Mouse (Mus musculus): ENCODE results near the gene Borcs7.

DNA sequence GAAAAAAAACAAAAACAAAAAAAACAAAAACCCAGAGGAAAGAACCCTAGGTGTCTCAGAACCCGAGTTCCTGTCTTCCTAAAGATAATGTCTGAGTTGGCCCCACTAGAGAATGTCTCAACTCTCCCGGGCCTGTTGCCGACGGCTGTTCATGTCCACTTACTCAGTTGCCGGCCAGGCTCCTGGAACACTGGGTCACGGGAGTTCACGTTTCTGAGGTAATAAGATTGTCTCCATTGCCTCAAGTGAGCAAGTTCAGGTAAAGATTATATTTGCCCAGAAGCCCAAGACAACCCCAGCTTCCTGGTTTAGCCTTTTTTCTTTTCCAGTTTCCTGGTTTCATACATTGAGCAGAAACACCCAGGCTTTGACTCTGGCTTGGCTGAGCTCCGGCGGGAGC, 30.9 kb upstream of the Borcs7 start:
- TF ChIP-seq CTCF (IDR thresholded peaks at IDR 0.05; ENCODE audit: low read depth, low read length) (no peak), GATA1 (IDR thresholded peaks at IDR 0.05; ENCODE audit: borderline replicate concordance, low read length) (no peak), TAL1 (conservative IDR thresholded peaks at IDR 0.05; ENCODE audit: low read depth, low read length) (no peak), POLR2AphosphoS5 (IDR thresholded peaks at IDR 0.05; ENCODE audit: insufficient replicate concordance, low read depth, low read length) (no peak)
